Mouse (Mus musculus) forebrain, embryonic 11.5 days (tissue): ENCODE measurements around the gene Gnaz. TPM values are rescaled to one million over a fixed set of nuclear protein-coding genes. Genes with fewer than 3 reads are reported as not detected.

Experiments used
- ATAC-seq: fragments of 200-750 bp; cut with Nextera tagmentation; replicated peaks from 2 replicates; pipeline ENCODE4 v1.8.0; 2017; ENCODE audit warnings: moderate TSS enrichment; ENCODE audit not compliant: low FRiP score
- DNase-seq: peaks from one replicate; pipeline ENCODE4 v3.0.0-alpha.2; 2017; ENCODE audit warnings: low spot score
- H3K27ac ChIP-seq: fragments of 300-500 bp; sonication (generic); 2 replicates; pipeline ENCODE4 v1.5.1; 2014; ENCODE audit warnings: low read depth, low read length
- H3K27me3 ChIP-seq: fragments of 300-500 bp; sonication (generic); 2 replicates; pipeline ENCODE4 v1.6.1; 2014; ENCODE audit warnings: mild to moderate bottlenecking, low read length, mixed read lengths; ENCODE audit not compliant: control insufficient read depth, insufficient read depth
- H3K36me3 ChIP-seq: fragments of 300-500 bp; sonication (generic); 2 replicates; pipeline ENCODE4 v1.6.1; 2014; ENCODE audit warnings: mild to moderate bottlenecking, low read length, moderate library complexity, mixed read lengths; ENCODE audit not compliant: control insufficient read depth, insufficient read depth
- H3K4me1 ChIP-seq: fragments of 300-500 bp; sonication (generic); replicated peaks from 2 replicates; pipeline ENCODE4 v1.6.1; 2014; ENCODE audit warnings: low read length, mixed read lengths; ENCODE audit not compliant: control insufficient read depth, insufficient read depth
- H3K4me2 ChIP-seq: fragments of 300-500 bp; sonication (generic); 2 replicates; pipeline ENCODE4 v1.6.1; 2014; ENCODE audit warnings: low read depth, mild to moderate bottlenecking, low read length, moderate library complexity, mixed read lengths; ENCODE audit not compliant: severe bottlenecking
- H3K4me3 ChIP-seq: fragments of 300-500 bp; sonication (generic); 2 replicates; pipeline ENCODE4 v1.5.1; 2014; ENCODE audit warnings: low read depth, low read length
- H3K9ac ChIP-seq: fragments of 300-500 bp; sonication (generic); 2 replicates; pipeline ENCODE4 v1.6.1; 2014; ENCODE audit warnings: low read length
- H3K9me3 ChIP-seq: fragments of 300-500 bp; sonication (generic); 2 replicates; pipeline ENCODE4 v1.6.1; 2016; ENCODE audit warnings: low read length, mixed read lengths; ENCODE audit not compliant: control insufficient read depth
- WGBS: fragments of 180-500 bp; shearing (Covaris S2); extraction: QIAGEN DNeasy Blood & Tissue Kit; methylation state at CpG from one replicate; pipeline ENCODE4 v1.1.7; 2014; 5-methylcytosine and 5-hydroxymethylcytosine counted together
- polyA plus RNA-seq: library from polyadenylated mRNA; unstranded; fragments of >200 nt; fragmentation: Nextera tagmentation; extraction: Ambion mirVana; gene quantifications from 2 replicates; pipeline ENCODE4 v1.2.1, GENCODE M21; 2014

Gnaz gene
- polyA plus RNA-seq, 1 experiment from 2014 or later: 10.8 TPM

DNA sequence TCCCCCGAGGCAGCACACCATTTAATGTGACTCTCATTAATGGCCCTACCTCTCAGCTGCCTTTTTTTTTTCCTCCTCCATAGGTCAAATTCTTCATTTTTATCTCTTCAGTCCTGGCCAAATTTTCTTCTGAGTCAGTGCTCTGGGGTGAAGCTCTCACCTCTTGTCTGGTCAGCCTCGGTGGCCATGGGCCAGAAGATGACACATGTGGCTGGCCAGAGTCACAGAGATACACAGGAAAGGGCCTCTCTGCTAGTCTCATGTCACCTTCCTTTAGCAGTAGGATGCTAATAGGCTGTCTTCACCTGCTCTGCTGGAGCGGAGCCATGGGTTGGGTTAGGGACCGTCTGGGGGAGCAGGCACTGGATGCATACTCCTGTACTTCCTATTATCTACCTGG, 11.1 kb downstream of the Gnaz start:
- Histone ChIP-seq H3K27me3 (no peaks in the 10 kb centered on the region), H3K9me3 (no peaks in the 10 kb centered on the region)
- ATAC-seq: no peak

DNA sequence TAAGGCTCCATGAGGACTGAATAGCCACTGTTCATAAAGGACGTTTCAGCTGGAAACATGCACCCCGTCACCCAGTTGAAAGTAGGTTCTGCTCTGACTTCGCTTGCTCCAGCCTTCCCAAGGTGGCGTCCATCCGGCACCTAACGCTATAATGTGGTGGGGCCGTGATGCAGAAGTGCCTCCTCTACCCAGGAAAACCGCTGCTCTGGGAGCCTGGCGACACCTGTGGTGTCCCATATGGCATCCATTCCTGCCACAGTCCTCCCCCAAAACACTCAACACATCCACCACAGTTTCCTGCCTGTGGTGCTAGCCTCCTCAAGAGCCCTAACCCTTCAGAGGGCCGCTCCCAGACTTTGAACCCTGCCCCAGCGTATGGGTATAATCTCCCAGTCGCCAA, 14.2 kb downstream of the Gnaz start:
- Histone ChIP-seq H3K9ac (no peak overlapping the region), H3K27me3 (no peaks in the 10 kb centered on the region), H3K4me3 (no peak overlapping the region), H3K27ac (no peak overlapping the region), H3K9me3 (no peaks in the 10 kb centered on the region), H3K4me2 (no peak overlapping the region), H3K36me3 (no peaks in the 10 kb centered on the region), H3K4me1 (no peaks in the 10 kb centered on the region)
- DNase-seq: no peak
- 89% methylated on average over 12 of the region's 12 CpGs for WGBS
- ATAC-seq: no peak

More for the DNA sequence above, 11.1 kb downstream of the Gnaz start:
- Histone ChIP-seq H3K4me3 (no peak overlapping the region), H3K4me2 (no peak overlapping the region), H3K4me1 (no peaks in the 10 kb centered on the region), H3K27ac (no peak overlapping the region), H3K36me3 (no peaks in the 10 kb centered on the region), H3K9ac (no peak overlapping the region)
- WGBS: 89% methylated on average over 4 of the region's 4 CpGs
- DNase-seq: no peak

DNA sequence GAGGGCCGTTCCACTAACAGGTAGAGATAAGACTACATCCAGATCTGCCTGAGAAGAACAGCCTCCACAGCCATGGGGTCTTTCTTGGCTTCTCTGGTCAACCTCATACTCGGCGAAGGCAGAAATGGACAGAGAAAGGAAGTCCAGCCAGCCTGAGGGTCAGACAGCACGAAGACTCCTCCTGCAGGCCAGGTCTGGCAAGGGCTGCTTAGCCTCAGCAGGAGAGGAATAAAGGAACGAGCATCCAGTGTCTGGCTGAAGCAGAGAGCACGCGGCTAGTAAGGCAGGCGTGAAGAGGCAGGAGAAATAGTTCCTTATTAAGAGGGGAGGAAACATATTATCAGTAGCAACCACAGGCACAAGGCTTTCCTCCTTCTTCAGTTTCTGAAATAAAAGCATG, 16.2 kb downstream of the Gnaz start:
- 74% methylated on average over 8 of the region's 8 CpGs for WGBS
- no peak for DNase-seq

DNA sequence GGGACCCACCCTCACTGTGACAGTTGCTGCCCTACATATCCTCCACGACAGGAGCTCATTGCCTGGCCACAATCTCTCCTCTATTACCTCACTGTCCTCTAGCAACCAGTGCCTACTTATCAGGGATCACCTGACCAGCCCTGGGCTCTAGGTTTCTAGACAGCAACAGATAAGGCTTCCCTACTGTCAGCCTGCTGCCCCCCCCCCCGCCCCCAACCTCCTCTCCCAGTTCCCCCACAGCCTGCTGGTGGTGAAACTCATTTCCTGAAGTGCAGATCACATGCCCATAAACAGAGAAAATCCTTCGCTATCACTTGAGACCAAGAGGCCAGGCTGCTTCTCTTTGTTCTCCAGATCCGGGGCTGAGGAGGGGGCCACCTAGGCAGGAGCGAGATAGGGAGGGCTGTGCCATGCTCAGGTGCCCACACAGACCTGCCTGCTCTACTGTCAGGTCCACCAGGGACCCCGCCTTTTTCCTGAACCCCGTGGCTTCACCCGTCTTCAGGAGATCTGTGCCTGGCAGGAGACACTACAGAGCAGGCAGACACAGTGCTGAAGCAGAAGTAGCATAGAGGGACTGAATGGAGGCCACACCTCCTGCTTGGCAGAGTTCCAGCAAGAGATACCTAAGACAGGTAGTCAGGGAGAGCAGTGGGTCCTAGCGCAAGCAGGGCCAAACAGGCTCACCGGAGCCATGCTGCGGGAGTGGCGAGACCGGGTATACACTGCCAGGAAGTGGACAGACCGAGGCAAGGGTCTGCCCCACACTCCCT, 20.9 kb downstream of the Gnaz start:
- no peaks in the 10 kb centered on the region for H3K4me1 ChIP-seq
- DNase-seq (no peak), ATAC-seq (no peak)
- no peak overlapping the region for H3K4me3 ChIP-seq
- H3K36me3 ChIP-seq: peaks cover 4% of the 10 kb centered on the region; the same call in 1 of the 2 replicates
- H3K9ac ChIP-seq: no peak overlapping the region
- no peak overlapping the region for H3K4me2 ChIP-seq
- no peaks in the 10 kb centered on the region for H3K9me3 ChIP-seq
- H3K27me3 ChIP-seq: no peaks in the 10 kb centered on the region
- 86% methylated on average over 14 of the region's 14 CpGs for WGBS
- no peak overlapping the region for H3K27ac ChIP-seq

More for the DNA sequence above, 16.2 kb downstream of the Gnaz start:
- H3K4me1 ChIP-seq: no peaks in the 10 kb centered on the region
- H3K9ac ChIP-seq: no peak overlapping the region
- ATAC-seq: no peak
- no peaks in the 10 kb centered on the region for H3K27me3 ChIP-seq
- no peaks in the 10 kb centered on the region for H3K9me3 ChIP-seq
- no peaks in the 10 kb centered on the region for H3K36me3 ChIP-seq
- H3K27ac ChIP-seq: no peak overlapping the region
- no peak overlapping the region for H3K4me2 ChIP-seq
- no peak overlapping the region for H3K4me3 ChIP-seq

DNA sequence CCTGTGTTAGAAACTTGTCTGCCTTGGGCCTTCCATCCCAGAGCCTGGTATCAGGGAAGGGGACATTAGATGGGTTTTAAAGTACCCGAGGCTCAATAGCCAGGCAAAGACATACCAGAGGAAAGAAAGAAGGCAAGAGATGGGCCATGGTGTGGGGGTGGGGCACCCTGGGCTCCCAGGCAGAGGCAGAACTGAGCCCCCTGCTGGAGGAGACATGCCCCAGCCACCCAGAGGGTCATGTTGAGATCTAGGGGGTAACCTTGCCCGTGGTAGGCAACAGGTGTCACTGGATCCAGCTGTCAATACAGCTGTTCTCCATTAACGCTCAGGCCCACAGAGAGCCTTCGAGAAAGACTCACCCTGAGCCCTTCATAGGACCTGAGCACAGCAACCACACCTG, 22.8 kb downstream of the Gnaz start:
- Histone ChIP-seq H3K9me3 (no peaks in the 10 kb centered on the region), H3K27me3 (no peaks in the 10 kb centered on the region), H3K4me1 (peaks cover under 1% of the 10 kb centered on the region), H3K4me2 (no peak overlapping the region), H3K4me3 (no peak overlapping the region), H3K9ac (no peak overlapping the region), H3K36me3 (peaks cover 4% of the 10 kb centered on the region; the same call in 1 of the 2 replicates), H3K27ac (no peak overlapping the region)
- no peak for ATAC-seq
- WGBS: 76% methylated on average over 4 of the region's 4 CpGs
- no peak for DNase-seq

DNA sequence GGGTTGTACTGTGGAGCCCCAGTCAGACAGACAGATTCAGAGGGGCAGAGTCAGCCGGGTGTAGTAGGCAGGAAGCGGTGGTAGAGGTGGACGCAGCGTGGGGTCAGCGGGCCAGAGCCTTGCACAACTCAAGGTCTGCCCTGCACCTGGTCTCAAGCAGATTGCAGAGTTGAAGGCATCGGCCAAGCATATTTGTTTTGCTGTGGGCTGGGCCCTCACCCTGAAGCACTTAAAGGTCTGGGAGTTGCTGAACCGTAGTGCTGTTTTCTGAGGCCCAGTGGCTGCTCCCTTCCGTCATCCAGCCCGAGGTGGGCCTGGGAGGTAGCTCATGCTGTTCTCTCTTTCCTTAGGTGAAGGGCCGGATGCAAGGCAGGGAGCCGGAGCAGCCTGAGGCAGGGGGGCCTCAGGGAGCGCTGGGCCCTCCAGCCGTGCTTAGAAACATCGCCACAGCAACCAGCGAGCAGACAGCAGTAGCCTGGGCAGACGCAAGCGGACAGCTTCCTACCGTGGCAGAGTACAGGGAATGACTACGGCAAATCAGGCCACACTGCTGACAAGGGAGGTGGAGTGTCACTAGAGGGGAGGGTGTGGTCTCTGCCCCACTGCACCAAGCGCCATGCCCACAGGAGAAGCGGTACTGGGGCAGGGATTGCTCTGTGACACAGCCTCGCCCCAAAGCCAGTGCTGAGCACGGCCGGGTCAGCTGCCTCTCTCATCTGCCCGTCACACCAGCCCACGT, 23.8 kb downstream of the Gnaz start:
- no peak for DNase-seq

DNA sequence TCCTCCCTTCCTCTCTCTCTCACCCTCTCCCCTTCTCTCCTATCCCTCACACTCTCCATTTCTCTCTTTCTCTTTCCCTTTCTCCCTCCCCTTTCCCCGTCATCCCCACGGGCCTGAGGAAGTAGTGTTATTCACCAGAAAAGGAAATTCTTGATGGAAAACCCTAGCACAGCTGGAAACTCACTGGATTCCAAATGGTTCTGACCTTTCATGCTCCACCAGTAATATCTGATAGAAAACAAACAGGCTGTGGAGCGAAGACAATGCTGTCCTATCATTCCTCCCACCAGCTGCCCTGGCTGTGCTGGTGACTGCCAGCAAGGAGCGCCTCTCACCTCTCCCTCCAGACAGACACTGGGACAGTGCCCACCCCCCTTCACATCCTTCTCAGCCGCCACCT, 27.9 kb downstream of the Gnaz start:
- Histone ChIP-seq H3K27ac (no peak overlapping the region), H3K4me1 (peaks cover 9% of the 10 kb centered on the region), H3K4me2 (peak overlapping the region; percentile 49; the same call in 1 of the 2 replicates), H3K36me3 (peaks cover 4% of the 10 kb centered on the region; the same call in 1 of the 2 replicates), H3K4me3 (no peak overlapping the region), H3K27me3 (no peaks in the 10 kb centered on the region), H3K9me3 (no peaks in the 10 kb centered on the region), H3K9ac (no peak overlapping the region)
- DNase-seq: no peak
- peak; percentile 27; the same call in 1 of the 2 replicates for ATAC-seq
- 12% methylated on average over 5 of the region's 5 CpGs for WGBS

More for the DNA sequence above, 23.8 kb downstream of the Gnaz start:
- ATAC-seq: no peak
- Histone ChIP-seq H3K4me3 (no peak overlapping the region), H3K9me3 (no peaks in the 10 kb centered on the region), H3K27ac (no peak overlapping the region), H3K4me2 (no peak overlapping the region), H3K4me1 (peaks cover 9% of the 10 kb centered on the region), H3K27me3 (no peaks in the 10 kb centered on the region), H3K9ac (no peak overlapping the region), H3K36me3 (peaks cover 4% of the 10 kb centered on the region; the same call in 1 of the 2 replicates)
- 55% methylated on average over 26 of the region's 26 CpGs for WGBS

DNA sequence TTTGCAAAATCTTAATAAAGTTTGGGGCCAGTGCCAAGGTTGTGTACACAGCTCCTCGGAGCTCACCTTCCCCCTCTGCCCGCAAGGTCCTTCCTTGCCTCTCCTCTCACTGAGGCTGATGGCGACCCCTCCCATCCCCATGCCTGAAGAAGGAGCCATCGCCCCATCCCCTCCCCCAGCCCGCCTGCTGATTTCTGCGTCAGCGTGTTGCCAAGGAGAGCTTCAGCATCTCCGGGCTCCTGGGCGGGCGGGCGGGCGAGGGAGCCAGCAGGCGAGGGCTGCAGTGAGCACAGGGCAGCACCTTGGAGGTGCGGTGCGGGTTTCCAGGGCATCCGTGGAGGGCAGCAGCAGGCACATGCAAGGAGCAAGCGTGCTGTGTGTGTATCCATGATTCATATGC, 28.4 kb downstream of the Gnaz start:
- ATAC-seq (peak; percentile 63), DNase-seq (peak; percentile 76)
- no peak overlapping the region for H3K27ac ChIP-seq
- no peaks in the 10 kb centered on the region for H3K9me3 ChIP-seq
- peaks cover 4% of the 10 kb centered on the region; the same call in 1 of the 2 replicates for H3K36me3 ChIP-seq
- 2% methylated on average over 16 of the region's 17 CpGs for WGBS
- H3K4me3 ChIP-seq: peak overlapping the region; percentile 16; the same call in 1 of the 2 replicates
- H3K4me1 ChIP-seq: peaks cover 9% of the 10 kb centered on the region
- peak overlapping the region; percentile 36 for H3K9ac ChIP-seq
- no peaks in the 10 kb centered on the region for H3K27me3 ChIP-seq
- peak overlapping the region; percentile 49 for H3K4me2 ChIP-seq
